Mouse (Mus musculus) liver, adult 2 months (tissue): Measurements from ENCODE around the gene Syngr1.

Source experiments
- CTCF ChIP-seq: fragments of 200-500 bp; IDR thresholded peaks from 2 replicates; pipeline ENCODE4 v1.5.1; 2011; ENCODE audit warnings: low read depth, low read length, control low read depth
- POLR2A ChIP-seq: fragments of 200-500 bp; IDR thresholded peaks from 2 replicates; pipeline ENCODE4 v1.6.1; 2011; ENCODE audit warnings: low read length, control low read depth; ENCODE audit not compliant: insufficient read depth; ENCODE audit errors: extremely low read depth

GRCm38 (mm10) chr15:80072579-80073255 lies 18.4 kb upstream of the Syngr1 start:
- no peak for TF ChIP-seq POLR2A
- TF ChIP-seq CTCF: no peak
